11 mouse cellular contexts compared by ENCODE assay signal in genomic region chr9:48558637-48559036, GRCm38 (mm10). TPM values are rescaled to one million over a fixed set of nuclear protein-coding genes. Genes with fewer than 3 reads are reported as not detected.
DNase-seq lines count a peak whose midpoint lies in the region; ATAC-seq and TF ChIP-seq lines count a peak whose summit lies in the region.
"Had no signal": no experiment of that assay in that cellular context is flagged by ENCODE, and none has a peak within 500 bp of the region (broad histone marks: within the 10 kb centered on the region; RNA-seq: fewer than 3 reads in every experiment).

No protein-coding gene starts in this region.

- no peak overlapping the region for H3K4me3 ChIP-seq in G1E (ENCODE audit: low read depth, low read length)
- H3K4me3 ChIP-seq: embryonic facial prominence, embryonic 12.5 days; liver, embryonic 13.5 days had no signal

- peaks cover 5% of the 10 kb centered on the region for H3K4me1 ChIP-seq in G1E (ENCODE audit: insufficient read depth, low read depth, low read length)
- H3K4me1 ChIP-seq: embryonic facial prominence, embryonic 12.5 days; liver, embryonic 13.5 days had no signal

- no peak for TF ChIP-seq CTCF in G1E (IDR thresholded peaks at IDR 0.05; ENCODE audit: low read depth, low read length)

- H3K27me3 ChIP-seq in G1E (ENCODE audit: insufficient read depth, low read length): peaks cover 9% of the 10 kb centered on the region; the same call in 1 of the 2 replicates
- H3K27me3 ChIP-seq in splenic B cell, adult 2 months (ENCODE audit: control insufficient read depth, insufficient read depth, low read length, poor library complexity, severe bottlenecking): no peaks in the 10 kb centered on the region
- H3K27me3 ChIP-seq: embryonic facial prominence, embryonic 12.5 days; liver, embryonic 13.5 days had no signal

- peak; percentile 4 to 8 for DNase-seq in heart, postnatal 10 days
- no peak for DNase-seq in heart, postnatal 25 days (ENCODE audit: low spot score)
- peak; percentile 7 for DNase-seq in G1E (ENCODE audit: low spot score)
- peak; percentile 68 for DNase-seq in lung, postnatal 36 days
- DNase-seq in splenic B cell, adult 2 months (ENCODE audit: low read depth, low spot score): peak; percentile 95
- no peak for DNase-seq in retina, postnatal 1 day
- DNase-seq in gastrocnemius, postnatal 14 days: no peak
- DNase-seq: liver, embryonic 13.5 days had no signal

- no peaks in the 10 kb centered on the region for H3K36me3 ChIP-seq in G1E (replicated peaks)
- H3K36me3 ChIP-seq in splenic B cell, adult 2 months (ENCODE audit: control insufficient read depth, insufficient read depth, low read length, poor library complexity, severe bottlenecking): no peaks in the 10 kb centered on the region
- H3K36me3 ChIP-seq: embryonic facial prominence, embryonic 12.5 days; liver, embryonic 13.5 days had no signal

- peak; percentile 63 for ATAC-seq in G1E (ENCODE audit: extremely low read depth, insufficient number of reproducible peaks, low FRiP score, poor library complexity, severe bottlenecking)
- ATAC-seq in cerebellum, adult (ENCODE audit: insufficient number of reproducible peaks, low FRiP score, low TSS enrichment): no peak
- ATAC-seq: hindbrain, postnatal 0 days had no signal

- H3K9me3 ChIP-seq in G1E (replicated peaks): no peaks in the 10 kb centered on the region
- H3K9me3 ChIP-seq: embryonic facial prominence, embryonic 12.5 days; liver, embryonic 13.5 days had no signal

- intact Hi-C loops in heart, postnatal 10 days (cut with DNase I): loop anchor here (1.0 to 5.0 kb wide), 2 partner anchors 92 to 111 kb away; no protein-coding TSS in a partner anchor
- intact Hi-C loops in heart, postnatal 25 days (cut with DNase I): loop anchor here (2.0 to 5.0 kb wide), 2 partner anchors 111 to 292 kb away; no protein-coding TSS in a partner anchor
- intact Hi-C loops in gastrocnemius, postnatal 14 days (cut with DNase I; ENCODE audit: low total_unique reads): loop anchor here (10.0 kb wide), 1 partner anchor 94 kb away; no protein-coding TSS in a partner anchor

RNA-seq across cellular contexts. Expression of gene Nnmt, which starts 46.3 kb away (rescaled TPM):
- 10 to 100 TPM; 12.5 to 14.2 TPM for total RNA-seq in heart, postnatal 10 days (2021)
- 1 to 10 TPM; 5.1 to 5.5 TPM for total RNA-seq in heart, postnatal 25 days (2021)
- total RNA-seq in G1E (2014; fragmentation: Nextera tagmentation) (not detected in 2 replicates), G1E (2017) (0.66 TPM in 1 of 2 replicates, not detected in the other)
- not detected in 2 replicates for polyA plus RNA-seq in G1E (2012)
- total RNA-seq in gastrocnemius, postnatal 14 days (2021): 1 to 10 TPM; 6.2 to 7.8 TPM
- total RNA-seq: hindbrain, postnatal 0 days had no signal

Comparison
In these comparisons a context has a peak if more than half of its experiments do, and no peak if none do; other contexts are left out.
1. DNase-seq: peak in heart, postnatal 10 days (2 of 2), G1E (single experiment), lung, postnatal 36 days (single experiment) and splenic B cell, adult 2 months (single experiment); none in heart, postnatal 25 days (single experiment), retina, postnatal 1 day (single experiment) and gastrocnemius, postnatal 14 days (single experiment).